Mouse (Mus musculus): ENCODE results near the gene Prdm15. TPM values are rescaled to one million over a fixed set of nuclear protein-coding genes. Genes with fewer than 3 reads are reported as not detected.

The Prdm15 gene
- total and polyA plus RNA-seq, 3 experiments, result 6.4 to 7.9 (median 7.3) TPM

DNA sequence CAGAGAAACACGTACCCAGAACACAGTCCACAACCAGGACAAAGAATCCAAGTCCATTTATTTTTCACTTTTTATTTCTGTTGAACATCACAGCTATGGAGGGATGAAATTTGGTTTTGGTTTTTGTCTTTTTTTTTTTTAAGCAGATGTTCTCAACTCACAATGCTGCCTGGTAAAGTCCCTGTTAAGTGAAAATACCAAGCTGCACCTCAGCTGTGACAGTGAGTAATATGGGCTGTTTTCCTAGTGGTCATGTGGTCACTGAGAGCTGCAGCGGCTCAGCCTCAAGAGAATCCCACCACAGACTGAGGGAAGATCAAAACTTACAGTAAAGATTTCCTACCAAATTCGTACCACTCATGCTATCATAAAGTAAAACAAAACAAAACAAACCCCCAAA lies 19.5 kb downstream of the Prdm15 start:
- H3K4me3 ChIP-seq (replicated peaks in 1 of 3; ENCODE audit: low read depth in 2 of 3, low read length in 2 of 3, poor library complexity in 1 of 3), result no peak overlapping the region
- in situ Hi-C loops (cut with MboI; ENCODE audit: low pct_ligation_motif_present, low pct_unique_long_range_greater_than_20kb, low sequenced_read_pairs) (no loop called here), dilution Hi-C loops (cut with MboI; ENCODE audit: extremely low pct_ligation_motif_present, extremely low pct_unique_long_range_greater_than_20kb, low sequenced_read_pairs) (no loop called here)
- no peaks in the 10 kb centered on the region for H3K79me2 ChIP-seq (replicated peaks; ENCODE audit: control insufficient read depth, extremely low read depth, insufficient read depth, poor library complexity, severe bottlenecking)
- H3K27me3 ChIP-seq (replicated peaks), result no peaks in the 10 kb centered on the region
- H3K4me2 ChIP-seq (ENCODE audit: insufficient read depth, low read depth, poor library complexity, severe bottlenecking), result no peak overlapping the region
- peak overlapping the region; percentile 33; the same call in 1 of the 2 replicates for H3K27ac ChIP-seq (ENCODE audit: insufficient read depth, low read depth)
- H3K4me1 ChIP-seq (ENCODE audit: control insufficient read depth in 1 of 2, insufficient read depth in 2 of 2), result peaks cover 9 to 33% of the 10 kb centered on the region in 2 experiments
- H3K9ac ChIP-seq (ENCODE audit: insufficient read depth, low read depth), result peak overlapping the region; percentile 8; the same call in 1 of the 2 replicates
- DNase-seq (ENCODE audit: extremely low read depth), result peak; percentile 70
- H3K36me3 ChIP-seq (replicated peaks in 1 of 2; ENCODE audit: control insufficient read depth in 1 of 2, insufficient read depth in 1 of 2, low read length in 1 of 2), result peaks cover 52 to 88% of the 10 kb centered on the region in 2 experiments
- no peaks in the 10 kb centered on the region for H3K9me3 ChIP-seq (replicated peaks; ENCODE audit: low read length)
- TF ChIP-seq GABPA (IDR thresholded peaks at IDR 0.05; ENCODE audit: insufficient replicate concordance, low read depth, low read length), result no peak
- no peak for TF ChIP-seq E2F4 (IDR thresholded peaks at IDR 0.05; ENCODE audit: insufficient replicate concordance, low read depth, low read length)
- no peak for TF ChIP-seq CTCF (conservative IDR thresholded peaks at IDR 0.05 in 1 of 2, IDR thresholded peaks at IDR 0.05 in 1 of 2; ENCODE audit: low read depth in 2 of 2, low read length in 2 of 2)
- no peak for TF ChIP-seq JUN (IDR thresholded peaks at IDR 0.05; ENCODE audit: insufficient read depth, low read depth, low read length)
- TF ChIP-seq PAX5 (IDR thresholded peaks at IDR 0.05; ENCODE audit: low read length), result no peak
- TF ChIP-seq HCFC1 (IDR thresholded peaks at IDR 0.05; ENCODE audit: low read depth, low read length), result no peak
- peak; percentile 68 for TF ChIP-seq BHLHE40 (IDR thresholded peaks at IDR 0.05; ENCODE audit: low read depth, low read length)
- TF ChIP-seq ETS1 (conservative IDR thresholded peaks at IDR 0.05; ENCODE audit: low read depth, low read length), result peak; percentile 93
- TF ChIP-seq MYC (IDR thresholded peaks at IDR 0.05; ENCODE audit: low read depth, low read length), result no peak
- no peak for TF ChIP-seq CHD2 (IDR thresholded peaks at IDR 0.05; ENCODE audit: low read length)
- TF ChIP-seq ZMIZ1 (IDR thresholded peaks at IDR 0.05; ENCODE audit: low read depth, low read length), result no peak
- TF ChIP-seq ZNF384 (IDR thresholded peaks at IDR 0.05; ENCODE audit: low read depth, low read length), result peak; percentile 92
- peak; percentile 64 for TF ChIP-seq USF1 (IDR thresholded peaks at IDR 0.05; ENCODE audit: low read depth, low read length)
- TF ChIP-seq TBP (conservative IDR thresholded peaks at IDR 0.05; ENCODE audit: low read depth, low read length), result no peak
- peak; percentile 83 for TF ChIP-seq IRF4 (IDR thresholded peaks at IDR 0.05; ENCODE audit: low read depth, low read length)
- no peak for TF ChIP-seq MAZ (IDR thresholded peaks at IDR 0.05; ENCODE audit: low read depth, low read length)
- TF ChIP-seq KAT2A (IDR thresholded peaks at IDR 0.05; ENCODE audit: insufficient replicate concordance, low read length), result no peak
- no peak for TF ChIP-seq POLR2AphosphoS2 (IDR thresholded peaks at IDR 0.05; ENCODE audit: low read depth, low read length)
- TF ChIP-seq USF2 (conservative IDR thresholded peaks at IDR 0.05; ENCODE audit: low read depth, low read length), result 0 out of 2 replicates have a peak, but pooled peaks have one; percentile 30
- no peak for TF ChIP-seq MXI1 (IDR thresholded peaks at IDR 0.05; ENCODE audit: low read depth, low read length)
- TF ChIP-seq EP300 (IDR thresholded peaks at IDR 0.05; ENCODE audit: low read length), result peak; percentile 83
- 0 out of 2 replicates have a peak, but pooled peaks have one; percentile 25 for TF ChIP-seq RCOR1 (conservative IDR thresholded peaks at IDR 0.05; ENCODE audit: low read depth, low read length)
- TF ChIP-seq POLR2A (IDR thresholded peaks at IDR 0.05; ENCODE audit: low read depth, low read length), result no peak
- TF ChIP-seq CHD1 (IDR thresholded peaks at IDR 0.05; ENCODE audit: low read depth, low read length), result no peak
- peak; percentile 47; the same call in 1 of the 2 replicates for TF ChIP-seq MEF2A (IDR thresholded peaks at IDR 0.05; ENCODE audit: borderline replicate concordance, low read depth, low read length)
- no peak for TF ChIP-seq UBTF (IDR thresholded peaks at IDR 0.05; ENCODE audit: low read depth, low read length)
- TF ChIP-seq MAX (IDR thresholded peaks at IDR 0.05; ENCODE audit: low read length), result no peak
- TF ChIP-seq SIN3A (IDR thresholded peaks at IDR 0.05; ENCODE audit: low read length), result peak; percentile 72; the same call in 1 of the 2 replicates
- TF ChIP-seq MAFK (IDR thresholded peaks at IDR 0.05; ENCODE audit: insufficient replicate concordance, low read length), result no peak
- no peak for TF ChIP-seq NRF1 (IDR thresholded peaks at IDR 0.05; ENCODE audit: low read depth, low read length)
- no peak for TF ChIP-seq JUND (conservative IDR thresholded peaks at IDR 0.05; ENCODE audit: low read depth, low read length)
- TF ChIP-seq NELFE (IDR thresholded peaks at IDR 0.05; ENCODE audit: low read depth, low read length), result no peak
- TF ChIP-seq ZKSCAN1 (IDR thresholded peaks at IDR 0.05; ENCODE audit: borderline replicate concordance, low read depth, low read length), result no peak
- TF ChIP-seq ZC3H11A (IDR thresholded peaks at IDR 0.05; ENCODE audit: low read depth, low read length), result no peak
- no peak for TF ChIP-seq ELF1 (IDR thresholded peaks at IDR 0.05; ENCODE audit: low read depth, low read length)
- TF ChIP-seq RAD21 (IDR thresholded peaks at IDR 0.05; ENCODE audit: low read depth, low read length), result no peak
- TF ChIP-seq TCF12 (IDR thresholded peaks at IDR 0.05; ENCODE audit: low read depth, low read length), result peak; percentile 79; the same call in 1 of the 2 replicates
- TF ChIP-seq SMC3 (IDR thresholded peaks at IDR 0.05; ENCODE audit: low read depth, low read length), result no peak

Data from CH12.LX (cell line).